ENCODE assay signal across 8 mouse cellular contexts in genomic region chr5:67222440-67223390, GRCm38 (mm10). TPM values are rescaled to one million over a fixed set of nuclear protein-coding genes. Genes with fewer than 3 reads are reported as not detected.
DNase-seq lines count a peak whose midpoint lies in the region; ATAC-seq lines count a peak whose summit lies in the region.

No protein-coding gene starts in this region.

- H3K4me3 ChIP-seq in hindbrain, embryonic 14.5 days (replicated peaks; ENCODE audit: low read length) = peak overlapping the region; percentile 16
- H3K4me3 ChIP-seq in midbrain, embryonic 11.5 days (ENCODE audit: low read depth, low read length) = peak overlapping the region; percentile 22

- peaks cover 98% of the 10 kb centered on the region for H3K27me3 ChIP-seq in hindbrain, embryonic 14.5 days (ENCODE audit: control insufficient read depth, insufficient read depth, low read length)
- H3K27me3 ChIP-seq in midbrain, embryonic 11.5 days (ENCODE audit: control insufficient read depth, insufficient read depth, low read length) = peaks cover 98% of the 10 kb centered on the region

- H3K27ac ChIP-seq in hindbrain, embryonic 14.5 days = peak overlapping the region; percentile 67
- no peak overlapping the region for H3K27ac ChIP-seq in midbrain, embryonic 11.5 days (ENCODE audit: low read depth, low read length)

- H3K9me3 ChIP-seq in hindbrain, embryonic 14.5 days (ENCODE audit: control insufficient read depth, low read length) = 0 out of 2 replicates have a peak, but pooled peaks cover 7% of the 10 kb centered on the region
- H3K9me3 ChIP-seq in midbrain, embryonic 11.5 days (ENCODE audit: control insufficient read depth, low read length) = no peaks in the 10 kb centered on the region; the same call in 1 of the 2 replicates

- no peaks in the 10 kb centered on the region for H3K4me1 ChIP-seq in hindbrain, embryonic 14.5 days (replicated peaks; ENCODE audit: control insufficient read depth, insufficient read depth, low read length)
- peaks cover 7% of the 10 kb centered on the region for H3K4me1 ChIP-seq in midbrain, embryonic 11.5 days (ENCODE audit: control insufficient read depth, insufficient read depth, low read length)

- DNase-seq in heart, adult 11 months = peak; percentile 87
- no peak for DNase-seq in heart, adult 8-10 months (ENCODE audit: low spot score)
- DNase-seq in embryo, embryonic 10.5 days (ENCODE audit: low spot score) = peak; percentile 73
- DNase-seq in hindbrain, embryonic 14.5 days (ENCODE audit: low spot score) = no peak
- DNase-seq in midbrain, embryonic 11.5 days (ENCODE audit: low spot score, missing footprints) = peak; percentile 95
- no peak for DNase-seq in gastrocnemius, adult 18-20 months (ENCODE audit: low spot score)
- DNase-seq in left cerebral cortex, adult 9 months (ENCODE audit: low spot score in 2 of 2) = no peak
- no peak for DNase-seq in cerebellum, adult 8-10 months

- H3K9ac ChIP-seq in hindbrain, embryonic 14.5 days = peak overlapping the region; percentile 31; the same call in 1 of the 2 replicates
- H3K9ac ChIP-seq in midbrain, embryonic 11.5 days (ENCODE audit: low read length) = no peak overlapping the region

- peak; percentile 58; the same call in 1 of the 2 replicates for ATAC-seq in hindbrain, embryonic 14.5 days (ENCODE audit: low FRiP score)
- ATAC-seq in midbrain, embryonic 11.5 days (ENCODE audit: low FRiP score) = peak; percentile 69; the same call in 1 of the 2 replicates

- 2% methylated on average over 44 of the region's 44 CpGs for WGBS in hindbrain, embryonic 14.5 days
- under 1% methylated on average over 44 of the region's 44 CpGs for WGBS in midbrain, embryonic 11.5 days

- H3K4me2 ChIP-seq in hindbrain, embryonic 14.5 days (replicated peaks) = peak overlapping the region; percentile 48
- H3K4me2 ChIP-seq in midbrain, embryonic 11.5 days = peak overlapping the region; percentile 44

- H3K36me3 ChIP-seq in hindbrain, embryonic 14.5 days (replicated peaks; ENCODE audit: control insufficient read depth, insufficient read depth) = no peaks in the 10 kb centered on the region
- H3K36me3 ChIP-seq in midbrain, embryonic 11.5 days (ENCODE audit: control insufficient read depth, insufficient read depth, low read length) = no peaks in the 10 kb centered on the region

RNA-seq across cellular contexts. Expression of gene Tmem33, which starts 37.6 kb away (rescaled TPM):
- 10 to 100 TPM; 42.7 to 56.8 (median 49.0) TPM for total RNA-seq in heart, adult 8-10 months (2022)
- polyA plus RNA-seq in hindbrain, embryonic 14.5 days (2014; fragmentation: Nextera tagmentation; extraction: Ambion mirVana) = 72.6 and 80.7 TPM in 2 replicates
- polyA plus RNA-seq in midbrain, embryonic 11.5 days (2014; fragmentation: Nextera tagmentation; extraction: Ambion mirVana) = 120 and 121 TPM in 2 replicates
- total RNA-seq in gastrocnemius, adult 18-20 months (2021) = 10 to 100 TPM; 18.2 to 24.5 TPM

Comparison
In these comparisons a context has a peak if more than half of its experiments do, and no peak if none do; other contexts are left out.
1. DNase-seq: peak in heart, adult 11 months (single experiment), embryo, embryonic 10.5 days (single experiment) and midbrain, embryonic 11.5 days (single experiment); none in heart, adult 8-10 months (single experiment), hindbrain, embryonic 14.5 days (single experiment), gastrocnemius, adult 18-20 months (single experiment), left cerebral cortex, adult 9 months (0 of 2) and cerebellum, adult 8-10 months (single experiment).